Mouse (Mus musculus) intestine, postnatal 0 days (tissue): ENCODE measurements around the gene Pcyox1. TPM values are rescaled to one million over a fixed set of nuclear protein-coding genes. Genes with fewer than 3 reads are reported as not detected.

ENCODE experiments used
- ATAC-seq: fragments of 200-750 bp; cut with Nextera tagmentation; 2 replicates; pipeline ENCODE4 v1.8.0; 2017; ENCODE audit warnings: mild to moderate bottlenecking, moderate TSS enrichment, moderate library complexity
- H3K27ac ChIP-seq: fragments of 300-500 bp; sonication (generic); 2 replicates; pipeline ENCODE4 v1.5.1; 2014; ENCODE audit warnings: mild to moderate bottlenecking, low read depth, low read length, moderate library complexity
- H3K27me3 ChIP-seq: fragments of 300-500 bp; sonication (generic); replicated peaks from 2 replicates; pipeline ENCODE4 v1.6.1; 2014; ENCODE audit warnings: low read length, mixed read lengths; ENCODE audit not compliant: control insufficient read depth, insufficient read depth
- H3K36me3 ChIP-seq: fragments of 300-500 bp; sonication (generic); 2 replicates; pipeline ENCODE4 v1.6.1; 2014; ENCODE audit warnings: mild to moderate bottlenecking, moderate library complexity; ENCODE audit not compliant: control insufficient read depth, insufficient read depth
- H3K4me1 ChIP-seq: fragments of 300-500 bp; sonication (generic); replicated peaks from 2 replicates; pipeline ENCODE4 v1.6.1; 2014; ENCODE audit warnings: antibody characterized with exemption, low read length, mixed read lengths; ENCODE audit not compliant: control insufficient read depth, insufficient read depth
- H3K4me2 ChIP-seq: fragments of 300-500 bp; sonication (generic); replicated peaks from 2 replicates; pipeline ENCODE4 v1.6.1; 2014; ENCODE audit warnings: low read depth, mild to moderate bottlenecking, moderate library complexity
- H3K4me3 ChIP-seq: fragments of 300-500 bp; sonication (generic); 2 replicates; pipeline ENCODE4 v1.5.1; 2014; ENCODE audit warnings: low read depth, low read length
- H3K9ac ChIP-seq: fragments of 300-500 bp; sonication (generic); 2 replicates; pipeline ENCODE4 v1.6.1; 2014; ENCODE audit warnings: mild to moderate bottlenecking, low read depth, low read length
- H3K9me3 ChIP-seq: fragments of 300-500 bp; sonication (generic); 2 replicates; pipeline ENCODE4 v1.6.1; 2016; ENCODE audit warnings: mixed run types; ENCODE audit not compliant: control insufficient read depth
- CTCF ChIP-seq: sonication (generic); IDR thresholded peaks from 2 replicates; pipeline ENCODE4 v1.5.1; 2016; ENCODE audit warnings: low read depth, mild to moderate bottlenecking, control low read depth, antibody characterized with exemption, moderate library complexity
- WGBS: fragments of 180-500 bp; shearing (Covaris S2); extraction: QIAGEN DNeasy Blood & Tissue Kit; methylation state at CpG from one replicate; pipeline ENCODE4 v1.1.7; 2014; 5-methylcytosine and 5-hydroxymethylcytosine counted together
- polyA plus RNA-seq: library from polyadenylated mRNA; unstranded; fragments of >200 nt; fragmentation: Nextera tagmentation; extraction: Ambion mirVana; gene quantifications from 2 replicates; pipeline ENCODE4 v1.2.1, GENCODE M21; 2015

Gene Pcyox1
- 37.8 and 41.0 TPM in 2 replicates for polyA plus RNA-seq

DNA sequence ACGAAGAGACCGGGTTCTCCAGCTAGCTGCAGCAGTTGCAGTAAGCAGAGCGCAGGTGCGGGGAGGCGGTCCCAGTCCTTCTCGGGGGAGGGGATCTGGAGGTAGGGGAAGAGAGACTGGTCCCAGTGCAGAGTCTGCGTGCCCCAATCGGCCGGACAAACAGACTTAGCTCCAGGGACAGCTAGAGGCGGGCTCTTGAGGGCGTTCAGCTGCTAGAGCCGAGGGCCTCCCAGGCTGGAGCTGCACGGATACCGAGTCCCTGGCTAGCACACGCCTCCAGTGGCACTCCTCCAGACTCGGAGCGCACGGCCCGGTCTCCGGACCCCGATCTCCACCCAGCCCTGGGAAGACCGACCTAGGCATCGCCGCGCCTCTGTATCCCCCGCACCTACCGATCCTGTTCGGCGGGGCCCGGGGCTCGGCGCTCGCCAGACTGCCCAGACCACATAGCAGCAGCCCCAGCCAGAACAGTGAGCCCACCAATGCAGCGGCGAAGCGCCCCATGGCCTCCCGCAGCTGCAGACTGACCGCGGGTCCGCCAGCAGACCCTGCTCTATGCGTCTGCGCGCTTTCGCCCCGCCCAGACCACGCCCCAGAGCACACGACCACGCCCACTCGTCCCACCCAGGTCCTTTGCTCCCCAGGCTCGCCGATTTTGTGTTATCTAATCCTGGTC lies at the start of gene Pcyox1:
TSS of gene Pcyox1 (minus strand) at position 574 of the 676 bp plus-strand sequence.
- Histone ChIP-seq H3K4me3 (peak within 1 kb of the TSS; percentile 98), H3K36me3 (peaks cover 9% of the 10 kb centered on the region), H3K27me3 (no peaks in the 10 kb centered on the region), H3K4me1 (0 out of 2 replicates have a peak, but pooled peaks cover 10% of the 10 kb centered on the region), H3K27ac (peak within 1 kb of the TSS; percentile 89), H3K9ac (peak within 1 kb of the TSS; percentile 77), H3K9me3 (no peaks in the 10 kb centered on the region), H3K4me2 (peak within 1 kb of the TSS; percentile 79)
- no peak for TF ChIP-seq CTCF
- under 1% methylated on average over 49 of the region's 51 CpGs for WGBS
- peak; percentile 83 for ATAC-seq

DNA sequence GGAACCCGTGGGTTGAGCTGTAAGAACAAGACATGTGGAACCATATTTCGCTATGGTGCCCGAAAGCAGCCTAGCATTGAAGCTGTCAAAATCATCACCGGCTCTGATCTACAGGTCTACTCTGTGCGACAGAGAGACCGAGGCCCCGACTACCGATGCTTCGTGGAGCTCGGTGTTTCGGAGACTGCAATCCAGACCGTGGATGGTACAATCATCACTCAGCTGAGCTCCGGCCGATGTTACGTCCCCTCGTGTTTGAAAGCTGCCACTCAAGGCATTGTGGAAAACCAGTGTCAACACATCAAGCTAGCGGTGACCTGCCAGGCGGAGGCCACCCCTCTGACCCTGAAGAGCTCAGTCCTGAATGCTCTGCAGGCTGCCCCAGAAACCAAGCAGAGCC lies 48.6 kb upstream of the Pcyox1 start:
- H3K4me2 ChIP-seq, result no peak overlapping the region
- H3K36me3 ChIP-seq, result peaks cover 54% of the 10 kb centered on the region
- H3K9ac ChIP-seq, result no peak overlapping the region
- no peaks in the 10 kb centered on the region for H3K9me3 ChIP-seq
- H3K27ac ChIP-seq, result no peak overlapping the region
- H3K4me1 ChIP-seq, result no peaks in the 10 kb centered on the region
- no peak overlapping the region for H3K4me3 ChIP-seq
- TF ChIP-seq CTCF, result no peak
- 91% methylated on average over 18 of the region's 18 CpGs for WGBS
- ATAC-seq, result no peak
- no peaks in the 10 kb centered on the region for H3K27me3 ChIP-seq

DNA sequence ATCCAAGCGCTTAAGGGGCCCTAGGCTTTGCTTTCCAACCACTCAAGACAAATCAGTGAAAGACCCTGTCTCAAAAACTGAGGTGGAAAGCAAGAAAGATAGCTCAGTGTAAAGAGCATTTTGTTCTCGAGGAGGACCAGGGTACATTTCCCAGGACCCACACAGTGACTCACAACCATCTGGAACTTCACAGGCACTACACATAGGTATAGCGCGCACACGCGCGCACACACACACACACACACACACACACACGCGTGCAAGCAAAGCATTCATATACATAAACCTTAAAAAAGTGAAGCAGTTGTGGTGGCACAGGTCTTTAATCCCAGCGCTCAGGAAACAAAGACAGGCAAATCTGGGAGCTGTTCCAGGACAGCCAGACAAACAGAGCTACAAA lies 44.6 kb upstream of the Pcyox1 start:
- H3K4me3 ChIP-seq, result no peak overlapping the region
- H3K4me1 ChIP-seq, result no peaks in the 10 kb centered on the region
- peaks cover 31% of the 10 kb centered on the region for H3K36me3 ChIP-seq
- ATAC-seq, result no peak
- no peak overlapping the region for H3K27ac ChIP-seq
- WGBS, result 98% methylated on average over 10 of the region's 10 CpGs
- H3K9ac ChIP-seq, result no peak overlapping the region
- no peaks in the 10 kb centered on the region for H3K9me3 ChIP-seq
- H3K4me2 ChIP-seq, result no peak overlapping the region
- no peak for TF ChIP-seq CTCF
- H3K27me3 ChIP-seq, result no peaks in the 10 kb centered on the region

DNA sequence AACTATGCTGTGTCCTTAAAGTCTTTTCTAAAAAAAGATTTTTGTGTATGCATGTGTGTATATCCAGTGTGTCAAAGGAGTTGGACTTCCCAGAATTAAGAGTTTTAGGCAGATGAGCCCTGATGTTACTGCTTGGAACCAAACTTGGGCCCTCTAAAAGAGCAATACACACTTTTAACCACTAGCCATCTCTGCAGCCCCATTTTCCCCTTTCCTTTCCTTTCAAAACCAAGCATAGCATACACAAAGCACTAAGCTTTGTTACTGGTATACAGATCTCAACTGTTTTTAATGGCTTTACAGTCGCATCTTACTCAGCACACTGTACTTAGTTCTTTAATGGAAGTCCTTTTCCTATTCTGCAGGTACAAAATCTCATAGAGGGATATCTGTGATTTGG lies 42.6 kb upstream of the Pcyox1 start:
- 85% methylated on average over 1 of the region's 1 CpGs for WGBS
- no peak for TF ChIP-seq CTCF
- Histone ChIP-seq H3K4me3 (0 out of 2 replicates have a peak overlapping the region, but pooled peaks have one; percentile 76), H3K9ac (0 out of 2 replicates have a peak overlapping the region, but pooled peaks have one; percentile 83), H3K36me3 (peaks cover 27% of the 10 kb centered on the region), H3K27ac (no peak overlapping the region), H3K9me3 (no peaks in the 10 kb centered on the region), H3K4me1 (no peaks in the 10 kb centered on the region), H3K4me2 (peak overlapping the region; percentile 73), H3K27me3 (no peaks in the 10 kb centered on the region)
- no peak for ATAC-seq

DNA sequence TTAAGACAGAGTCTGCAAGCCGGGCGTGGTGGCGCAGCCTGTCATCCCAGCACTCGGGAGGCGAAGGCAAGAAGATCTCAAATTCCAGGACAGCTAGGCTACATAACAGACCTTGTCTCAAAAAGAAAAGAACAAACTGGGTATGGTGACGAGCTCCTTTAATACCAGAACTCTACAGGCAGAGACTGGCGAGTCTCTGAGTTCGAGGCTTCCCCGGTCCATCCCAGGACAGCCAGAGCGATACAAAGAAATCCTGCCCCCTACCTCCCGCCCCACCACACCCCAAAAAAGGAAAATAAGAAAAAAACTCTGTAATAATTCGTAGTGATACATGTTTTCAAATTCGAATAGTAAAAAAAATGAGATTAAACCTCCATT lies 42.2 kb upstream of the Pcyox1 start:
- Histone ChIP-seq H3K4me3 (peak overlapping the region; percentile 76), H3K4me2 (peak overlapping the region; percentile 73), H3K27me3 (no peaks in the 10 kb centered on the region), H3K9me3 (no peaks in the 10 kb centered on the region), H3K9ac (peak overlapping the region; percentile 83), H3K4me1 (no peaks in the 10 kb centered on the region), H3K36me3 (peaks cover 23% of the 10 kb centered on the region), H3K27ac (peak overlapping the region; percentile 96)
- WGBS, result 2% methylated on average over 13 of the region's 13 CpGs
- ATAC-seq, result no peak
- no peak for TF ChIP-seq CTCF

DNA sequence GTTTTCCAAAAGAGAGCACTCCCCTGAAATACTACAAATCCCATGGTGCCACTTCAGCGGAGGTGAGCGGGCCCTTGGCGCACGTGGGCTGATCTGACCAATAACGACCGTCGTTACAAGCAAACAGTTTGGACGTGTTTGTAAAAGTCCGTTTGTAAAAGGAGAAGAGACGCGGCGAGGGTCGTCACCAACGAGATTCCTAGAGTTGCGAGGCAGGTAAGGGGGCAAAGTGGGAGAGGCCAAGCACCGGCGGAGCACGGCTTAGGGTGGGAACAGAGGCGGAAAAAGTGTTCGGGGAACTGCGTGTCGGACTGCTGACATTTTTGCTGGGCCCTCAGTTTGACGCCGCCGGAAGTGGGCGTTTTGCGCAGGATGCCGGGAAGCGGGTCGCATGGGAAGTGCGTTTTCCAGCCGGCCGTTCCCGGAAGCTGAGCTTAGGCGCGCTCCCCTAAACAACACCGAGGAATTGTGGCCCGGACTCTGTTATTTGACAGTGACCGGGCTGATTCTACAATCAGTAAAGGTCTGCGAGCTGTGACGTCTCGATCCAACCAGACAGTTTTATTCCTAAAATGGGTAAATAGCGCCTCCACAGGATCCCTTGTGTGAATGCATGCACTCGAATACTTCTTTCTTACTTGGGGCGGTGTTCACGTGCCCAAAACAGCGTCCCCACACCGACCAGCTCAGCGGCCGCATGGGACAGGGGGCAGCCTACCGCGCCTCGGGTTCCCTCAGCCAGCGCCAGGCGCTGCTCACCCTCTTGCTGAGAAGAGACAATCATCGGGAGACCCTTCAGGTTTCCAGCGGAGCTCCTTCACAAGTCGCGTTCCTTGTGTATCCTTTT lies 41.5 kb upstream of the Pcyox1 start, which contains the start of gene C87436:
TSS of gene C87436 (plus strand) at position 103 of the 847 bp plus-strand sequence.
- no peaks in the 10 kb centered on the region for H3K27me3 ChIP-seq
- peak within 1 kb of the TSS; percentile 83 for H3K9ac ChIP-seq
- TF ChIP-seq CTCF, result peak; percentile 76
- H3K36me3 ChIP-seq, result peaks cover 20% of the 10 kb centered on the region
- ATAC-seq, result peak; percentile 93
- no peaks in the 10 kb centered on the region for H3K4me1 ChIP-seq
- H3K4me3 ChIP-seq, result peak within 1 kb of the TSS; percentile 76
- H3K27ac ChIP-seq, result peak within 1 kb of the TSS; percentile 96
- under 1% methylated on average over 59 of the region's 59 CpGs for WGBS
- H3K9me3 ChIP-seq, result no peaks in the 10 kb centered on the region
- H3K4me2 ChIP-seq, result peak within 1 kb of the TSS; percentile 73
